Mouse (Mus musculus): ENCODE measurements around the gene Tlk2. TPM values are rescaled to one million over a fixed set of nuclear protein-coding genes. Genes with fewer than 3 reads are reported as not detected.

Tlk2 gene
- total RNA-seq, 2 experiments from 2014 or later, result 62.8 to 67.2 TPM

GRCm38 (mm10) chr11:105311291-105311975 is 132.8 kb downstream of the Tlk2 start:
- no peak for DNase-seq (ENCODE audit: low spot score in 2 of 2)

- DNase-seq (ENCODE audit: low spot score in 2 of 2), result no peak
Measured at GRCm38 (mm10) chr11:105312311-105312942, 133.8 kb downstream of the Tlk2 start.

DNA sequence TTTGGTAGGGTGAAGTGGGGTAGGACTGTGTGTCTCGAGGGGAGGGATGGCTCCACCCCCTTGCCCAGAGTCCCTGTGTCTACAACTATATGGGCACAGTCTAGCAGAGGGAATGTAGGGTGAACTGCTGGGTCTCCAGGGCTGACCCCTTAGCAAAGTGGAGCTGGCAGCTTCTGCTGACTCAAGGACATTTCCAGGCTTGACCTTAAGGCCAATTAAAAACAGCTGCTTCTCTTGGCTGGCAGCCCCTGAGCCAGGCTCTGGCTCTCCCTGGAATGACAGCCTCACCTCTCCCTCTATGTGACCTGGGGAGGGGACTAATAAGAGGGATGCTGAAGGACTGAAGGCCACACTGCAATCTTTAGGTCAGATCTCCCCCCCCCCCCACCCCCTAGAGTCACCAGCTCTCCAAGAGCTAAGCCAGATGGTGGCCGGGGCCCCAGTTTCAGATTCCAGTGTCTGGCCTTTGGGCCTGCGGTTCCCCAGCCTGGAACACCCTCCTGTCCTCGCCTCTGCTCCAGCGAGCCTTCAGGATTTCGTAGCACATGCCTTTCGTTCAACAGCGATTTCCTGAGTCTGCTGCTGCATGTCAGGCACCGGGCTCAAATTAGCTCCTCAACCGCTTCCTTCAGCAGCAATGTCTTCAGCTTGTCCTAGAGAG is 134.5 kb downstream of the Tlk2 start:
- no peak for DNase-seq (ENCODE audit: low spot score in 2 of 2)

- DNase-seq (ENCODE audit: low spot score in 2 of 2), result no peak
Measured at GRCm38 (mm10) chr11:105313633-105314014, 135.0 kb downstream of the Tlk2 start.

- DNase-seq (ENCODE audit: low spot score in 2 of 2), result no peak
Measured at GRCm38 (mm10) chr11:105315296-105315695, 136.7 kb downstream of the Tlk2 start.

DNA sequence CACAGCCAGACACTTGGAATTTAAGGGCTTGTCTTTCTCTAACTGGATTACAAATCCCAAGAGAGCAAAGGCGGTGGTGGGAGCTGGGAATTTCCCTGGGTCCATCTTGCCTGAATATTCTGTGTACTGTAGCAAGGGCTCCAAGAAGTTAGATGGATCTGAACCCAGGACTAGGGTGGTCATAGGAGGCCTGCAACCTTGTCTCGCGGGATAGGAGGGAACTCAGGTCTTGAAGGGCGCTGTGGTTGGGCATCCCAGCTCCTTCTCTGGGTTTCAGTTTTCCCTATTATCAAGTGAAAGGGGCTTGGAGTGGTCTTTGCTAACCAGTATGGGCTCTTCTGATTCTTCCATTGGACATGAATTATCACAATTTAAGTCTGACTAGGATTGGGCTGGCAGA is 137.5 kb downstream of the Tlk2 start:
- no peak for DNase-seq (ENCODE audit: low spot score in 2 of 2)

GRCm38 (mm10) chr11:105317769-105318168 is 139.2 kb downstream of the Tlk2 start:
- no peak for DNase-seq (ENCODE audit: low spot score in 2 of 2)

DNA sequence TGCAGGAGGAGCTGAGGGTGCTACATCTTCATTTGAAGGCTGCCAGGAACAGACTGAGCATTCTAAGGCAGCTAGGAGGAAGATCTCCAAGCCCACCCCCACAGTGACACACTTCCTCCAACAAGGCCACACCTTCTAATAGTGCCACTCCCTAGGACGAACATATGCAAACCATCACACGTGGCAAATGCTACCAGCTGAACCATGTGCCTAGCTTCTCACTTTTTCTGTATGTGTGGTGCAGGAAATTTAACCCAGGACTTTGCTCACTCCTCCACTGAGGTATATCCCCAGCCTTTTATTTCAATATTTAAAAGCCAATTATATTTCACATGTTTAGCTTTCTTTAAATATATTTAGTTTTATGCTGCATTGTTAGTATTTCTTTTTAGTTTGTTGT is 142.5 kb downstream of the Tlk2 start:
- no peak for DNase-seq (ENCODE audit: low spot score in 2 of 2)

DNA sequence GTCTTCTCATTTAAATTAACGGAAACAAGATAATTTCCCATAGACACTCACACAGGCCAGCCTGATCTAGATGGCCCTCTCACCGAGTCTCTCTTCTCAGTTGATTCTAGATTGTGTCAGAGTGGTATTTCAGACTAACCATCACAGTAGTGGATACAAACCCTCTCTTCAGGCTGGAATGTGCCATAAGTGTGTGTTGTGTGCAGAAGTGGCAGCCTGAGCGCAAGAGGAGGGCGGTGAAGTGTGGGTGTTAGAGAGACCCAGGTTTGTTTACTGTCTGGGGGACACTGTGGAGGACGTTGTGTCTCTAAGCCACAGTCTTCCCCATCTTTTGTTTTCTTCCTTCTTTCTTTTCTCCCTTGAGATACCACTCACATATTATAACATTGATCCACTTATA is 144.9 kb downstream of the Tlk2 start:
- no peak for DNase-seq (ENCODE audit: low spot score in 2 of 2)

- DNase-seq (ENCODE audit: low spot score in 2 of 2), result no peak
Measured at GRCm38 (mm10) chr11:105327101-105327500, 148.5 kb downstream of the Tlk2 start.

GRCm38 (mm10) chr11:105329962-105330361 is 151.4 kb downstream of the Tlk2 start:
- no peak for DNase-seq (ENCODE audit: low spot score in 2 of 2)

DNA sequence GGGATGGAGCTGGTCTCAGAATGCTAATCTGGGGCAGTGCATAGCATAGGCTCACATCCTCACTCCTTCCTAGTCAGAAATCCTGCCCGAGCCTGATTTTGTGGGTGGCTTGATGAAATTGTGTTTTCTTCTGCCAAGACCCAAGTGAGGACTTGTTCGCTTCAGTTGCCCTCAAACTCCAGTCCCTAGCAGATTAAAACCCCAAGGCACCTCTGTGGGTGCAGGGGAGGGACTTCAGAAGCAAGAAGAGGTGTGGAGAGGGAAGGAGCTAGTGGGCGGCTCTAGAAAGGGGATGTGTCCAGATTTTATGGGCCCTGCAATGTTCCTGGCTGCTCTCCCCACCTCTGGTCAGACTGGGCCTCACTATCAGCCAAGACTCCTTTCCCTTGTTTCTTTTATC is 152.5 kb downstream of the Tlk2 start:
- no peak for DNase-seq (ENCODE audit: low spot score in 2 of 2)

DNA sequence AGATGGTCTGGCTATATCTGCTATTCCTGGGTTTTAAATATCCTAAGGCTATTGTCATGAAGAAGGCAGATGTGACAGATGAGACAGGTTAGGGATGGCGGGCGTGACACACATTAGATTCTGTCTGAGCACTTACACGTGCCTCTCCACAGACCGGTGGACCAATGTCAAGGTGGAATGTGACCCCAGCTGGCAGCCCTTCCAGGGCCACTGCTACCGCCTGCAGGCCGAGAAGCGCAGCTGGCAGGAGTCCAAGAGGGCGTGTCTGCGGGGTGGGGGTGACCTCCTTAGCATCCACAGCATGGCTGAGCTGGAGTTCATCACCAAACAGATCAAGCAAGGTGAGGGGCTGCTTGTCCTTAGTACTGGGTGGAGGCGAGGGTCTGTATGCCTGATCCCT is 153.1 kb downstream of the Tlk2 start:
- DNase-seq (ENCODE audit: low spot score in 2 of 2), result peak; percentile 50 to 52

GRCm38 (mm10) chr11:105332468-105332867 is 153.9 kb downstream of the Tlk2 start:
- DNase-seq (ENCODE audit: low spot score in 2 of 2), result peak in 1 of 2 experiments; percentile 30

Other genes starting within 250 kb of the Tlk2 start
- gene Efcab3, start 115.2 kb upstream of the Tlk2 start, total RNA-seq (2021), result 1 to 10 TPM; 1.3 to 1.4 TPM
- gene Mettl2, start 52.4 kb upstream of the Tlk2 start, total RNA-seq (2021), result 10 to 100 TPM; 34.8 to 37.1 TPM
- gene Gm10842, start 31.9 kb upstream of the Tlk2 start, total RNA-seq (2021), result not detected
- 10 to 100 TPM; 43.5 to 49.5 TPM for gene Mrc2, start 113.8 kb downstream of the Tlk2 start, total RNA-seq (2021)

Data from adrenal gland, postnatal 4 days (tissue).